18 mouse cellular contexts compared by ENCODE assay signal in genomic region chr5:96991156-96991555, GRCm38 (mm10).
"Had no signal": no experiment of that assay in that cellular context is flagged by ENCODE, and none has a peak within 500 bp of the region (broad histone marks: within the 10 kb centered on the region; RNA-seq: fewer than 3 reads in every experiment).

No protein-coding gene starts in this region.

- H3K36me3 ChIP-seq: midbrain, embryonic 10.5 days; midbrain, embryonic 12.5 days; neural tube, embryonic 13.5 days; neural tube, embryonic 15.5 days had no signal

- H3K9ac ChIP-seq: lung, embryonic 14.5 days; midbrain, embryonic 12.5 days; neural tube, embryonic 13.5 days; neural tube, embryonic 15.5 days had no signal

- H3K9me3 ChIP-seq: midbrain, embryonic 10.5 days; midbrain, embryonic 12.5 days; neural tube, embryonic 13.5 days; neural tube, embryonic 15.5 days had no signal

- ATAC-seq: midbrain, embryonic 16.5 days had no signal

- H3K4me3 ChIP-seq: midbrain, embryonic 10.5 days; midbrain, embryonic 12.5 days; myocyte; neural tube, embryonic 13.5 days; neural tube, embryonic 15.5 days had no signal

- DNase-seq: lung, embryonic 14.5 days; lung, postnatal 10 days; lung, postnatal 4 days; midbrain, embryonic 14.5 days; retina, postnatal 1 day; right cerebral cortex, adult 18-20 months; right cerebral cortex, postnatal 25 days; right cerebral cortex, postnatal 4 days; spleen, adult 18-20 months; thymus, adult 18-20 months; thymus, postnatal 14 days; thymus, postnatal 36 days had no signal

- H3K4me2 ChIP-seq: lung, embryonic 14.5 days; midbrain, embryonic 12.5 days; neural tube, embryonic 13.5 days; neural tube, embryonic 15.5 days had no signal

- H3K27ac ChIP-seq: midbrain, embryonic 10.5 days; midbrain, embryonic 12.5 days; neural tube, embryonic 13.5 days; neural tube, embryonic 15.5 days had no signal

- H3K27me3 ChIP-seq: midbrain, embryonic 12.5 days; neural tube, embryonic 13.5 days; neural tube, embryonic 15.5 days had no signal
